Mouse (Mus musculus): ENCODE data around the gene Nutm1.
A peak's percentile ranks its signal among the peaks of the same experiment; 100 is the strongest.
"Not testable (repeated sequence)": the region's sequence is repeated elsewhere in the genome, so short reads cannot be mapped to it uniquely, and the experiment has no call there.

Gene Nutm1

GRCm38 (mm10) chr2:112259241-112259962 lies at the start of gene Nutm1:
TSS of gene Nutm1 (minus strand) at chr2:112259291.
- no peak for DNase-seq (ENCODE audit: low spot score in 2 of 2)

GRCm38 (mm10) chr2:112308671-112309070 lies 49.6 kb upstream of the Nutm1 start:
- DNase-seq (ENCODE audit: low spot score in 2 of 2), result no peak

- no peak for DNase-seq (ENCODE audit: low spot score in 2 of 2)
These were observed 39.1 kb upstream of the Nutm1 start for GRCm38 (mm10) chr2:112298221-112298620.

GRCm38 (mm10) chr2:112296211-112296610 lies 37.1 kb upstream of the Nutm1 start:
- DNase-seq (ENCODE audit: low spot score in 2 of 2), result no peak

- no peak for DNase-seq (ENCODE audit: low spot score in 2 of 2)
These were observed 33.7 kb upstream of the Nutm1 start for GRCm38 (mm10) chr2:112292823-112293222.

- DNase-seq (ENCODE audit: low spot score in 2 of 2), result no peak
These were observed 30.4 kb upstream of the Nutm1 start for GRCm38 (mm10) chr2:112289507-112289906.

- DNase-seq (ENCODE audit: low spot score in 2 of 2), result no peak
These were observed 28.0 kb upstream of the Nutm1 start for GRCm38 (mm10) chr2:112287059-112287458.

- DNase-seq (ENCODE audit: low spot score in 2 of 2), result not testable (repeated sequence)
These were observed 27.0 kb upstream of the Nutm1 start for GRCm38 (mm10) chr2:112286062-112286461.

- no peak for DNase-seq (ENCODE audit: low spot score in 2 of 2)
These were observed 25.9 kb upstream of the Nutm1 start for GRCm38 (mm10) chr2:112285031-112285390.

- DNase-seq (ENCODE audit: low spot score in 2 of 2), result peak in 1 of 2 experiments; percentile 31
These were observed 25.4 kb upstream of the Nutm1 start for GRCm38 (mm10) chr2:112284363-112285030.

GRCm38 (mm10) chr2:112282846-112283245 lies 23.8 kb upstream of the Nutm1 start:
- no peak for DNase-seq (ENCODE audit: low spot score in 2 of 2)

- DNase-seq (ENCODE audit: low spot score in 2 of 2), result no peak
These were observed 17.8 kb upstream of the Nutm1 start for GRCm38 (mm10) chr2:112276870-112277269.

GRCm38 (mm10) chr2:112273474-112273873 lies 14.4 kb upstream of the Nutm1 start:
- no peak for DNase-seq (ENCODE audit: low spot score in 2 of 2)

- DNase-seq (ENCODE audit: low spot score in 2 of 2), result no peak
These were observed 13.8 kb upstream of the Nutm1 start for GRCm38 (mm10) chr2:112272909-112273308.

GRCm38 (mm10) chr2:112270011-112270410 lies 10.9 kb upstream of the Nutm1 start:
- no peak for DNase-seq (ENCODE audit: low spot score in 2 of 2)

GRCm38 (mm10) chr2:112267547-112268269 lies 8.6 kb upstream of the Nutm1 start:
- DNase-seq (ENCODE audit: low spot score in 2 of 2), result no peak

- DNase-seq (ENCODE audit: low spot score in 2 of 2), result peak; percentile 41 to 54
These were observed 7.7 kb upstream of the Nutm1 start for GRCm38 (mm10) chr2:112266780-112267179.

- peak; percentile 71 to 83 for DNase-seq (ENCODE audit: low spot score in 2 of 2)
These were observed 7.1 kb upstream of the Nutm1 start, which contains the start of gene Gm21985 for GRCm38 (mm10) chr2:112266242-112266592. TSS of gene Gm21985 (plus strand) at chr2:112266314.

GRCm38 (mm10) chr2:112265448-112266241 lies 6.6 kb upstream of the Nutm1 start, which contains the start of gene Slc12a6:
TSS of gene Slc12a6 (plus strand) at chr2:112265825.
- peak; percentile 93 to 96 for DNase-seq (ENCODE audit: low spot score in 2 of 2)

- DNase-seq (ENCODE audit: low spot score in 2 of 2), result no peak
These were observed 5.3 kb upstream of the Nutm1 start for GRCm38 (mm10) chr2:112264364-112264763.

- no peak for DNase-seq (ENCODE audit: low spot score in 2 of 2)
These were observed 3.7 kb upstream of the Nutm1 start for GRCm38 (mm10) chr2:112262779-112263295.

All from spleen, postnatal 10 days (tissue).